Mouse (Mus musculus): ENCODE data around the gene Trim67. TPM values are rescaled to one million over a fixed set of nuclear protein-coding genes. Genes with fewer than 3 reads are reported as not detected.

The Trim67 gene
- polyA plus RNA-seq, 1 experiment, result 0.51 TPM

DNA sequence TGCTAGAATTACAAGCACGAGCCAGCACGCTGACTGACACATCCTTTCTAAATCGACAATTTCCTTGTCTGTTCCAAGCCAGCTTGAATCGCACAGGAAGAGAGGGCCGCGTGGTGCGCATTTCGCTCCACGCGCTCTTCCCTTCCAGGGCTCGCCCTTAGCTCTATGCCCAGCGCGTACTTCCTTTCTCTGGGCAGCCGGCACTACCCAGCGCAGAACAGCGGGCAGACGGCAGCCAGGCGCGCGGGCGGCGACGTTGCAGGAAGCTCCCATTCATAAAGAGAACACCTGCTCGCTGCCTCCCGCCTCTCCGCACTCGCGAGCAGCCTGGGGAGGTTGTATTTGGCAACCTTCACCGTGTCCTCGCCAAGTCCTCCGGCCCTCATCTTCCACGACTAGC is 706 bp upstream of the Trim67 start:
- no peak for DNase-seq
- Histone ChIP-seq H3K4me3 (replicated peaks; ENCODE audit: extremely low read depth, low read depth, low read length) (no peak overlapping the region), H3K4me1 (ENCODE audit: control insufficient read depth, insufficient read depth, low read length) (peaks cover 2% of the 10 kb centered on the region; the same call in 1 of the 2 replicates)
- no peak for TF ChIP-seq POLR2A (IDR thresholded peaks at IDR 0.05; ENCODE audit: borderline replicate concordance, extremely low read depth, low read depth, low read length)
- TF ChIP-seq CTCF (IDR thresholded peaks at IDR 0.05; ENCODE audit: insufficient read depth, low read length), result no peak
- under 1% methylated on average over 32 of the region's 32 CpGs for WGBS

DNA sequence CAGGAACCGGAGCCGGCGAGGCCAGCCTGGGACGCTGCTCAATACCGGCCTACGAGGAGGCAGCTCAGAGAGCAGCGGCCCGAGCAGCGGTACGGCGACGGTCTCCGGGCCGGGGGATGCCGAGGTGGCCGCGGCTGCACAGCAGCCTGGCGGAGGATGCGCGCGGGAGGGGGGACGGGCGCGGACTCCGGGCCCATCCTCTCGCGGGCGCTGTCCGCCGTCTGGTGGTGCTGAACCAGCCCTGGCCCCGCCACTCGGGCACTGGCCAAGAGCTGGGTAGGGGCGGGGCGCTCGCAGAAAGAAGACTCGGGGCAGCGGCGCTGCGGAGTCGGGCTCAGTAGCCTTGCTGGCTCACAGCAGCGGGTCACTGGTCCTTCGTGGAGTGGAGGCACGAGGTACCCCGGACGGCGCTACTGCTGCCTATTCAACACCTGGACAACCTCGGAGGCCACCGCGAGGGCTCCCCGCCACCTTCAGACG is 320 bp downstream of the Trim67 start:
- TF ChIP-seq CTCF (IDR thresholded peaks at IDR 0.05; ENCODE audit: insufficient read depth, low read length) (no peak), POLR2A (IDR thresholded peaks at IDR 0.05; ENCODE audit: borderline replicate concordance, extremely low read depth, low read depth, low read length) (no peak)
- 1% methylated on average over 50 of the region's 51 CpGs for WGBS
- DNase-seq, result peak; percentile 80
- no peak overlapping the region for H3K4me3 ChIP-seq (replicated peaks; ENCODE audit: extremely low read depth, low read depth, low read length)
- peaks cover 2% of the 10 kb centered on the region; the same call in 1 of the 2 replicates for H3K4me1 ChIP-seq (ENCODE audit: control insufficient read depth, insufficient read depth, low read length)

DNA sequence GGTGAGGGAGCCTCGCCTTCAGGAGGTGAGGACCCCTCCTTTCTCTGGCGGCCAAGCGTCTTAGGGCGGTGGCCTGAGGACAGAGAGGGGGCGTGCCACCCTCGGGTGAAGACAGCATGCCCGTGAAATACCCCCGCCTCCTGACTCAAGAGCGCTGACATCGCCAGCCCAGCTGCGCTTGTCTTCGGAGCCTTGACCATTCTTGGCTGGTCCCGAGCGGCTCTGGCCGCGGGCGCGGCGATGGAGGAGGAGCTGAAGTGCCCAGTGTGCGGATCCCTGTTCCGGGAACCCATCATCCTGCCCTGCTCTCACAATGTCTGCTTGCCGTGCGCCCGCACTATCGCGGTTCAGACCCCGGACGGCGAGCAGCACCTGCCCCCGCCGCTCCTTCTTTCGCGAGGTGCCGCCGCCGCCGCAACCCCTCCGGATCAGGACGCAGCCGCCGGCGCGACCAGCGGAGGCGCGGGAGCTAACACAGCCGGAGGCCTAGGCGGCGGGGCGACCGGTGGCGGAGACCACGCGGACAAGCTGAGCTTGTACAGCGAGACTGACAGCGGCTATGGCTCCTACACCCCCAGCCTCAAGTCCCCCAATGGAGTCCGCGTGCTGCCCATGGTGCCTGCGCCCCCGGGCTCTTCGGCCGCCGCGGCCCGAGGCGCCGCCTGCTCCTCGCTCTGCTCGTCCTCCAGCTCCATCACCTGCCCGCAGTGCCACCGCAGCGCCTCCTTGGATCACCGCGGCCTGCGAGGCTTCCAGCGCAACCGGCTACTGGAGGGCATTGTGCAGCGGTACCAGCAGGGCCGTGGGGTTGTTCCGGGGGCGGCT is 981 bp downstream of the Trim67 start:
- Histone ChIP-seq H3K4me1 (ENCODE audit: control insufficient read depth, insufficient read depth, low read length) (peaks cover 2% of the 10 kb centered on the region; the same call in 1 of the 2 replicates), H3K4me3 (replicated peaks; ENCODE audit: extremely low read depth, low read depth, low read length) (no peak overlapping the region)
- no peak for TF ChIP-seq CTCF (IDR thresholded peaks at IDR 0.05; ENCODE audit: insufficient read depth, low read length)
- TF ChIP-seq POLR2A (IDR thresholded peaks at IDR 0.05; ENCODE audit: borderline replicate concordance, extremely low read depth, low read depth, low read length), result no peak
- DNase-seq, result no peak
- 2% methylated on average over 81 of the region's 81 CpGs for WGBS

DNA sequence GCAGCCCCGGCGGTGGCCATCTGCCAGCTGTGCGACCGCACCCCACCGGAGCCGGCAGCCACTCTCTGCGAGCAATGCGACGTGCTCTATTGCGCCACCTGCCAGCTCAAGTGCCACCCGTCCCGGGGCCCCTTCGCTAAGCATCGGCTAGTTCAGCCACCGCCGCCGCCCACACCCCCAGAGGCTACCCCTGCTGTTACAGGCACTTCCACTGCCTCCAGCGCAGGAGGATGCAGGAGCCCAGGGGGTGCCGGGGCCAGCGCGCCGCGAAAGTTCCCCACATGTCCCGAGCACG is 1.5 kb downstream of the Trim67 start:
- H3K4me3 ChIP-seq (replicated peaks; ENCODE audit: extremely low read depth, low read depth, low read length), result no peak overlapping the region
- DNase-seq, result peak; percentile 41
- 2% methylated on average over 25 of the region's 25 CpGs for WGBS
- TF ChIP-seq CTCF (IDR thresholded peaks at IDR 0.05; ENCODE audit: insufficient read depth, low read length) (no peak), POLR2A (IDR thresholded peaks at IDR 0.05; ENCODE audit: borderline replicate concordance, extremely low read depth, low read depth, low read length) (no peak)
- H3K4me1 ChIP-seq (ENCODE audit: control insufficient read depth, insufficient read depth, low read length), result peaks cover 2% of the 10 kb centered on the region; the same call in 1 of the 2 replicates

DNA sequence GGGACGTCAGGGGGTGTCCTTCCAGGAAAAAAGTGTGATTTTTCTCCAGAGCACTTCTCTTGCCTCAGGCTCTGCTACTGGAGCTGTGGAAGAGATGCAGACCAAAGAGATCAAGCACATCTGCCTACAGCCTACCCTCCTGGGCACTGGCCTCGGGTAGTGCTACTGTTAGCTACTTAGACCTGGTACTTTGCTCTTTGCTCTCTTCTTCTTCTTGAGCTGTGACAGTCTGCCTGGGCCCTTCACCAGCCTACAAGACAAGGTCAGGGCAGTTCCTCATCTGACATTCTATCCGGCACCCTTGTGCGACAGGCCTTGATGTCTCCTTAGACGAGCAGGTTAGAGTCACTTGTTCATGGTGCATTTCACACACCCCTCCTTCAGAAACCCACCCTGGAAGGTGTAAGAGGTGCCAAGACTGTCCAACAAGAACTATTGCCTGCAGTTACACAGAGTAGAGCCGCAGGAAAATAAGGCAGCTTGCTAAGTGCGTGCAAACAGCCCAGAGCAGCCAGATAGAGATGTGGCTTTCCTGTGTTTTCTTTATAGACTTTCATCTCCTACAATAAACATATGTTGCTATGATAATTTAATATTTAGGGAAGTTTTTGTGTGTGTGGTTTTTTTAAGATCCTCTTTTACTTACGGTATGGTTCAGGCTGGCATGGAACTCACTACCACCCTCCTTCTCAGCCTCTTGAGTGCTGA is 3.0 kb downstream of the Trim67 start:
- no peak for TF ChIP-seq POLR2A (IDR thresholded peaks at IDR 0.05; ENCODE audit: borderline replicate concordance, extremely low read depth, low read depth, low read length)
- no peak for TF ChIP-seq CTCF (IDR thresholded peaks at IDR 0.05; ENCODE audit: insufficient read depth, low read length)
- 66% methylated on average over 8 of the region's 8 CpGs for WGBS
- H3K4me1 ChIP-seq (ENCODE audit: control insufficient read depth, insufficient read depth, low read length), result peaks cover 2% of the 10 kb centered on the region; the same call in 1 of the 2 replicates
- DNase-seq, result no peak
- no peak overlapping the region for H3K4me3 ChIP-seq (replicated peaks; ENCODE audit: extremely low read depth, low read depth, low read length)

DNA sequence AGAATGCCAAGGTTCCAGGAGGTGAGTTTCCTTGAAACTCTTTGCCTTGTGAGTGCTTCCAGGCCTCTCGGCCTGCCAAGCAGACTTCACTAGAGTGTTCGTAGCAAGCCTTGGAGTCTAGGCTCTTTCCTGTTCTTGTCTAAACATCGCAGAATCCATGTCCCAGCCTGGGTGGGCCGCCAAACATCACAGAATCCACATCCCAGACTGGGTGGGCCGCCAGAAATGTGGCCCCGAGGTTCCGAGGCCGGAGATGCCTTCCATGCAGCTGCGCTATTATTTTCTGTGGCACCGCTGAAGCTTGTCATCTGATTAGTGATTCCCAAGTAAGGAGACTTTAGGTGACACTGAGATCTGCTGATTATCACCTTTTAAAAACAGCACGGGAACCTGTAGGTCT is 7.7 kb downstream of the Trim67 start:
- Histone ChIP-seq H3K4me3 (replicated peaks; ENCODE audit: extremely low read depth, low read depth, low read length) (no peak overlapping the region), H3K4me1 (ENCODE audit: control insufficient read depth, insufficient read depth, low read length) (no peaks in the 10 kb centered on the region)
- 25% methylated on average over 11 of the region's 11 CpGs for WGBS
- no peak for TF ChIP-seq CTCF (IDR thresholded peaks at IDR 0.05; ENCODE audit: insufficient read depth, low read length)
- no peak for TF ChIP-seq POLR2A (IDR thresholded peaks at IDR 0.05; ENCODE audit: borderline replicate concordance, extremely low read depth, low read depth, low read length)
- DNase-seq, result no peak

DNA sequence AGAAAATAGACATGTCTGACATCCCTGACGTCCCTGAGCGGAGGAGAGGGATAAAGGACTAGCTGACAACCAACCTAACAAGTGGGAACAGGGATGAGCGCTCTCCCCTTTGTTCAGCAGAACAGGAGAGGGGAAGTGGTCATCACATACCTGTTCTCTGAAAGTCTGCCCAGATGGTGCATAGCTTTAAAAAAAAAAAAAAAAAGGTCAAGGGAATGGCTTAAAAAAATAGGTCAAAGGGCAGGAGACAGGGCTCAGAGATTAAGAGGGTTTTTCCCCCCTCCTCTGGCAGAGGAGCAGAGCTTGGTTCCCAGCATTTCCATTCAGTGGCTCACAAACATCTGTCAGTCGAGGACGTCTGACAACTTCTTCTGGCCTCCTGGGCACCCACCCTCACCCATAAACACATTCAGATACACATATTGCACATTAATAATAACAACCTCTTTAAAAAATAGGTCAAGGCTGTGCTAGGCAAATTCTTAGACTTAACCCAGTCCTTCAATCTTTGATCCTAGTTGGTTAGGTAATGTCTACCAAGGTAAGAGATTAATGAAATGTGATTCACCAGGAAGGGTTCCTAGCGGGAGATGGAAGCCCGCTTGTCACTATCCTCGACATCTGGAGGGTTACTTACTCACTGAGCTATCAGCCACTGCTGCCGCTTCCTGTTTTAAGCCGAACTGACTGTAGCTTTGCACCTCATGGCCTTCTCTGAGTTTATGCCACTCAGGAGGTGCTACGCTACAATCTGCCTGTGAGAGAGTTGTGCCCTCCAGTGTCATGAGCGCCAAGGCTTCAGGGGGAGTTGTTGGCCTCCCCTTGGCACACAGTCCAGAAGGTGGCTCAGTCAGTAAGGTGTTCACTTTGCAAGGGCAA is 11.2 kb downstream of the Trim67 start:
- Histone ChIP-seq H3K4me3 (replicated peaks; ENCODE audit: extremely low read depth, low read depth, low read length) (no peak overlapping the region), H3K4me1 (ENCODE audit: control insufficient read depth, insufficient read depth, low read length) (no peaks in the 10 kb centered on the region)
- DNase-seq, result no peak
- TF ChIP-seq CTCF (IDR thresholded peaks at IDR 0.05; ENCODE audit: insufficient read depth, low read length) (no peak), POLR2A (IDR thresholded peaks at IDR 0.05; ENCODE audit: borderline replicate concordance, extremely low read depth, low read depth, low read length) (no peak)
- 47% methylated on average over 12 of the region's 12 CpGs for WGBS

DNA sequence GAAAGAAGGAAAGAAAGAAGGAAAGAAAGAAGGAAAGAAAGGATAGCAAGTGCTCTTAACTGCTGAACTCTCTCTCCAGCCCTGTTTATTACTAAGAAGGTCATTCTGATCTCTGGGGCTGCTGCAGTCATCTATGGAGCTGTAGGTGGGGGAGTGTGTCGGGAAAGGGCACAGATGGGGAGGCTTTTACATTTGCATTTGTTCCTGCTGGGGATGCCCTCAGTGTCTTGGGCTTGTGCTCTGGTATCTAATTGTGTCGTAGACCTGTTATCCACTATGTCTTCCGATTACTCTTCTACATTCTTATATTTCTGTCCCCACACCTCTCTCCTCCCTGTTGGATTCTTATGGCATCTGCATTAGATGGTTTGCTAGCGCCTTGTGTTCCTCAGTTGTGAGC is 13.1 kb downstream of the Trim67 start:
- DNase-seq, result no peak
- Histone ChIP-seq H3K4me1 (ENCODE audit: control insufficient read depth, insufficient read depth, low read length) (no peaks in the 10 kb centered on the region), H3K4me3 (replicated peaks; ENCODE audit: extremely low read depth, low read depth, low read length) (no peak overlapping the region)
- 83% methylated on average over 4 of the region's 4 CpGs for WGBS
- no peak for TF ChIP-seq CTCF (IDR thresholded peaks at IDR 0.05; ENCODE audit: insufficient read depth, low read length)
- no peak for TF ChIP-seq POLR2A (IDR thresholded peaks at IDR 0.05; ENCODE audit: borderline replicate concordance, extremely low read depth, low read depth, low read length)

DNA sequence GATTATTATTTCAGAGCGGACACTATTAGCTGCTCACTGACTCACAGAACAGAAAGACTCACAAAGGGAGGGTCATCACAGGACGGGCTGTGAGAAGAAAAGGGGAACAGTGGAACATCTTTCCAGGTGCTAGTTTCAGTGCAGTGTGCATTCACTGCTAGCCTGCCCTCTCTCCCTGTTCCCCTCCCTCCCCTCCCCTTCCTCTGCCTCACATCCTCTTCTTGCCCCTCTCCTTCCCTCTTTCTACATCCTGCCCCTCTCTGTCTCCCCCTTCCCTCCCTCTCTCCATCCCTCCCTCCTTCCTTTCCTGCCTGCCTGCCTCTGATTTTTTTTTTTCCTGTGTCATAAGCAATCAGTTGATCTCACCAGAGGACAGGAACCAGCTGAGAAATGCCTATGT is 16.5 kb downstream of the Trim67 start:
- WGBS, result 44% methylated on average over 2 of the region's 2 CpGs
- DNase-seq, result no peak
- H3K4me1 ChIP-seq (ENCODE audit: control insufficient read depth, insufficient read depth, low read length), result no peaks in the 10 kb centered on the region
- TF ChIP-seq POLR2A (IDR thresholded peaks at IDR 0.05; ENCODE audit: borderline replicate concordance, extremely low read depth, low read depth, low read length) (no peak), CTCF (IDR thresholded peaks at IDR 0.05; ENCODE audit: insufficient read depth, low read length) (no peak)
- H3K4me3 ChIP-seq (replicated peaks; ENCODE audit: extremely low read depth, low read depth, low read length), result no peak overlapping the region

All from lung, adult 2 months (tissue).